ENCODE assay signal across 17 mouse cellular contexts in the genomic region with DNA sequence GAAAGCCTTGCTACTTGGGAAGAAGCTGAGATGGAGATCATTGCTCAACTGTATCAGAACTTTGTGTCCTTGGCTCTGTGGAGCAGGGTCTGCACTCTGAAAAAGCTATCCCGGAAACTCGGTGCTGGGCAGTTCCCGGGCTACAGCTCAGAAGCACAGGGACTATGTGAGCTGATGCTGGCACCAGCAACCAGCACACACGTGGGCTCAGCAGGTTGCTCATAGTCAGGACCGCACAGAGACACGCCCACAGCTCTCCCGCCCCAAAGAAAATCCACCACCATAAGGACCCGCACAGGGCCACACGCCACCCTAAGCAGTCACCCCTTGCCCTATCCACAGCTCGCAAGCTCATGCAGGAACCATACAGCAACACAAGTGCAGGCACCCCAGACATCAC.
DNase-seq lines count a peak whose midpoint lies in the region; TF ChIP-seq lines count a peak whose summit lies in the region.
"Had no signal": no experiment of that assay in that cellular context is flagged by ENCODE, and none has a peak within 500 bp of the region (broad histone marks: within the 10 kb centered on the region; RNA-seq: fewer than 3 reads in every experiment).

No protein-coding gene starts in this region.

- no peaks in the 10 kb centered on the region for H3K27me3 ChIP-seq in cerebellum, adult 2 months (ENCODE audit: control insufficient read depth, insufficient read depth, low read length)
- H3K27me3 ChIP-seq: hindbrain, embryonic 12.5 days; hindbrain, embryonic 15.5 days had no signal

- H3K27ac ChIP-seq in cerebellum, adult 2 months (ENCODE audit: insufficient read depth, low read length), result peak overlapping the region; percentile 79
- H3K27ac ChIP-seq: embryonic facial prominence, embryonic 15.5 days; gastrocnemius, adult 2 months; hindbrain, embryonic 12.5 days; hindbrain, embryonic 15.5 days had no signal

- peak; percentile 67 to 77 for DNase-seq in cerebellum, adult 2 months
- no peak for DNase-seq in cerebellum, postnatal 10 days
- DNase-seq in cerebellum, postnatal 36 days, result peak; percentile 56 to 64
- no peak for DNase-seq in cerebellum, adult 9-10 months
- DNase-seq in brain, adult 2 months (ENCODE audit: low read depth, low spot score), result peak; percentile 81
- no peak for DNase-seq in thymus, postnatal 36 days
- DNase-seq: adrenal gland, adult 2 months; adrenal gland, postnatal 14 days; embryo, embryonic 11 days; forebrain, postnatal 0 days; gastrocnemius, adult 2 months; gastrocnemius, postnatal 14 days; heart, adult 11 months; kidney, adult 2 months had no signal

- no peak for TF ChIP-seq CTCF in cerebellum, adult 2 months (IDR thresholded peaks at IDR 0.05; ENCODE audit: borderline replicate concordance, insufficient read depth, low read depth, low read length)

- no peak overlapping the region for H3K4me3 ChIP-seq in cerebellum, adult 2 months (replicated peaks; ENCODE audit: insufficient read depth, low read depth, low read length)
- H3K4me3 ChIP-seq: embryonic facial prominence, embryonic 15.5 days; gastrocnemius, adult 2 months; hindbrain, embryonic 12.5 days; hindbrain, embryonic 15.5 days had no signal

- TF ChIP-seq POLR2A in cerebellum, adult 2 months (IDR thresholded peaks at IDR 0.05; ENCODE audit: borderline replicate concordance, insufficient read depth, low read length), result no peak

- 16% methylated on average over 10 of the region's 10 CpGs for WGBS in cerebellum, adult 2 months

- H3K4me1 ChIP-seq in cerebellum, adult 2 months (ENCODE audit: control insufficient read depth, insufficient read depth, low read length), result peaks cover 72% of the 10 kb centered on the region

Comparison
In these comparisons a context has a peak if more than half of its experiments do, and no peak if none do; other contexts are left out.
1. DNase-seq: peak in cerebellum, adult 2 months (2 of 2), cerebellum, postnatal 36 days (2 of 2) and brain, adult 2 months (single experiment); none in cerebellum, postnatal 10 days (0 of 2), cerebellum, adult 9-10 months (single experiment) and thymus, postnatal 36 days (0 of 2).